Mouse (Mus musculus) urinary bladder, adult 2 months (tissue): ENCODE results near the gene Cblb. TPM values are rescaled to one million over a fixed set of nuclear protein-coding genes. Genes with fewer than 3 reads are reported as not detected.

Experiments
- DNase-seq: peaks from one replicate; pipeline ENCODE4 v3.0.0; 2022; ENCODE audit warnings: low spot score
- polyA plus RNA-seq: library from polyadenylated mRNA; depleted of rRNA; stranded (reverse); fragments of >200 nt; gene quantifications from 2 replicates; pipeline ENCODE4 v1.2.3, GENCODE M21; 2012; rRNA removed

Cblb gene
- 9.6 and 10.8 TPM in 2 replicates for polyA plus RNA-seq

DNA sequence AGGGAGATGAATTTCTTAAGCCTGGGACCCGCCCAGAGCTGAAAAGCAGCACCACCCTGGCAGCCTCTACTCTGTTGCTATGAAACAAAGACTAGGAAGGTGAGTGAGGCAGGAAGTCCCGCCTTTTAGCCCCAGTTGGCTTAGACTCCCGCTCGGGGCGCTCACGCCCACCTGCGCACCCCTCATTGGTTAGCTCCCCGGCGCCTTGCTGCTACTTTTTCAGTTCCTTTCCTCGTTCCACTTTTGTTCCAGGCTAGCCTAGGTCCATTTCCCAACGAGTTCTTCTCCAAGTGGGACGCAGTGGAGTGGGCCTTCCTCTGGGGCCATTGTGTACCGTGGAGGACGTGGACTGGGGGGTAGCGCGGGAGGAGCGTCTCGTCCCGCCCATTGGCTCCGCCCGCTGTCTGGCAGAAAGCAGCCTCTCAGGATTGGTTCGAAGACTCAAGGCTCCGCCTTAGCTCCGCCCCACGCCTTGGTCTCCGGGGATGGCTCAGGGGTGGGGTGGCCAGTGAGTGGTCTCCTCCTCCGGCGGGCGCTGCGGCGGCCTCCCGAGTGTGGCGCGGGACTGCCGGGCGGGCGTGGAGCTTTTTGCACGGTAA, at the start of gene Cblb:
TSS of gene Cblb (plus strand) at position 135 of the 599 bp plus-strand sequence.
- DNase-seq = peak; percentile 98

DNA sequence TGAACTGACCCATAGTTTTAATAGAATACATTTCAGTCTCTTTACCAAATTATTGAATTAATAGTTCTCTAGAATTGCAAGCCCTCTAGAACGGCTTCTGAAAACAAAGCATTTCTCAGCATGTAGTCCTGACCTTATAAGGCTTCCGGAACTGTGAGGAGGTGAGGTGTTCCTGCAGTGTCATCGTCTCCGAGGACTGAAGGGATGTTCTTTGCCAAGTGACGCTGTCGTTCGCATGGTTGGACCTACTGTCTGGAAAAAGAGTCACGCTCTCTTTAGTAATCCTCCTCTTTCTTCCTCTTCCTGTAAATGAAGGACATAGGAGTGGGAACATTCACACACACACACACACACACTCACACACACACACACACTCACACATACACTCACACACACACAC, 45.6 kb upstream of the Cblb start:
- DNase-seq = no peak

DNA sequence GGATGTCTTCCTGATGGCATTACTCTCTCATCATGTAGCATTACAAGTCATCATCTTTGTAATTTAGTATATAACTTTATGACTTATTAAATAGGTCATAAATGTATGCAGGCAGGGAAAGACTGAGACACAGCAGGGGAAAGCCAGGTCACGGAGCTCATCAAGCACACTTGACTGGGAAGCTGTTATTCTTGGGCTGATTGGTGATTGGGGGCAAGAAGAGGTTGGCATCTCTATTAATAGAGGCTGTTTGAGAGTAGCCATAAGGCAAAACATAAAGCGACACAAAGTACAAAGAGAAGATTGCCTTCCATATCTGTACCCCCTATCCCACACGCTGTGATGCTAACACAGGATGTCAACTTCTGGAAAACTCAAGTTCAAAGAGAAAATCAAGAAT, 44.8 kb upstream of the Cblb start:
- DNase-seq = no peak

DNA sequence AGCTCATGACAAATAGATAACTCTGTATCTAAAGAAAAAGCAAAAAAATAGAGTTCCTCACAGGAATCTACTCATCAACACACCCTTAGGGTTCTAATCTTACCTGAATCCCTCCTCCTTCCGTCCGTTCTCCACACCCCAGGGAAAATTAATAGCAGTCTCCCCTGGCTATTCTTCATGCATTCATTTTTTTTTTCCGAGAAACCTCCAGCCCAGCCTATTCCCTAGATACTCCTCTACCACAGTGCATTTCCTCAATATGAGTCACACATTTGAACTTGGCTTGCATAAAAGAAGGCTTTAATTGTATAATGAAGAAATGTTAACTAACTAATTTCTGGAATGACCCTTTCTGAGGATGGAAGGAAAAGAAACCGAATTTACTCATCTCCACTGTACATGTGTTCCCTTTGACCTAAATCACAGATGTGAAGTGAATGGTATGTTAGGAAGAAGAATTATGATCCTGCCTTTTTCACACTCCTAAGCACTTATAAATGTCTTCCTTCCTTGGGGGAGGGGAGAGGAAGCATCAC, 43.9 kb upstream of the Cblb start:
- no peak for DNase-seq

DNA sequence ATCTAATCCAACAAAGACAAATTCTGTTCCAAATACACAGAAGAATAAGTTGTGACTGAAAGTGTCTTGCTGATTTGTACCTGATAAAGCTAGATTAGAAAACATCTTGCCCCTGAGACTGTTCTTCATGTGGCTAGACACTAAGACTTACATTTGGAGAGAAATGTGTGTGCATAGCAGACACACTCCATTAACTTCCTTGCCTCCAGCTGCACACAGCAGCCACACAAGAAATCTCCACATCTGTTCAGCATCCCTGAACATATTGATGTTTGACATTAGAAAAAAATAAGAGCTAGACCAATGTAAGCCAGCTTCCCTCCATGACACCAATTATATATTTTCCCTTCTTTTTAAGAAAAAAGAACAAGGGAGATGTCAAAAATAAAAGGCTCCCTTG, 43.0 kb upstream of the Cblb start:
- no peak for DNase-seq

DNA sequence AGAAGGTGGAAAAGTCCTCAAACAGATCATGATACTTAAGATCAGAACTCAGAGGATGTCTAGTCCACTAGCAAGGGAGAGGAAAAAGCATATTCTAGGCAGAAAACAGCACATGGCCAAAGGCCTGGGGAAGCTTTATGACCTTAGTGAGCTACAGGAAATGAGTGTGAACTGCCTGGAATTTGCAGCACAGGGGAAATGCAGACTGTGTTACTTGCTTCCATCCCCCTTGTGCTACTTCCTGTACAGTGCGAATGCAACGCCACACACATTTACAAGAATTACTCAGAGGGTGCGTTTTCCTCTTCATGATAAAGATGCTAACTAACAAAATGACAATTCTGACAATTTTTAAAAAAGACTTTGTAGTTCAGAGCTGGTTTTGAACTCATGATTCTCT, 41.8 kb upstream of the Cblb start:
- DNase-seq = no peak

DNA sequence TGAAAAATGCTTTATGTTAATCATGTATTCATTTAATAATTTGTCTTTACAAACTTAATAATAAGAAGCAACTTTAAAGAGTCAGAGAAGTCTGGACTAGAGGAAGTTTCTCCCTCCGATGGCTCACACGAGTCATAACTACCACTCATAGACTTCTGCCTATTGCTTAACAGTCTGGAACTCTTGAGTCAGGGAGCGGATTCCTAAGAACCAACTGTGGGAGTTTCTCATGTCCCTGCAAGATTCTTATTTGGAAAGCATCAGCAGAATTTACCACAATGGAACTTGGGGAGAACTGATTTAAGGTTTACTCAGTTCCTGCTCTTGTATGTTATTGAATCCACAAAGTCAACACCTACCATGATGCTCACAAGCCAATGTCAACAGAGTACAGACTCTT, 31.0 kb upstream of the Cblb start:
- DNase-seq = no peak

DNA sequence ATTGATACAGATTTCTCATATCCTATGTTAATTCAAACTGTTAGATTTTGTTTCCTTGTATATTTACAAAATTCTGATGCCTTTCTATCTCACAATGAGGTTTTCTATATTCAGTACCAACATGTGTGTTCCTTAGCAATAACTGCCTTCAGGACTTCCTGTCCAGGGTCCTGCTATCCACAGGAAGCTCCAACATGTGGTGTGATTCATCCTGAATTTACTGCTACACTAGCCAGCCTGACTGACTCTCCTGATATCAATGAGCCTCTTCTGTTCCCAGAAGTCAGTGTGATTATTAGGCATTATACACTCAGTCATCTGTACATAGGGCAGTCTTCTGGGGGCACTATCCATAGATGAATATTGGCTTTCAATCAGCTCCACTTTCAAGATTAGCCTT, 30.2 kb upstream of the Cblb start:
- no peak for DNase-seq

DNA sequence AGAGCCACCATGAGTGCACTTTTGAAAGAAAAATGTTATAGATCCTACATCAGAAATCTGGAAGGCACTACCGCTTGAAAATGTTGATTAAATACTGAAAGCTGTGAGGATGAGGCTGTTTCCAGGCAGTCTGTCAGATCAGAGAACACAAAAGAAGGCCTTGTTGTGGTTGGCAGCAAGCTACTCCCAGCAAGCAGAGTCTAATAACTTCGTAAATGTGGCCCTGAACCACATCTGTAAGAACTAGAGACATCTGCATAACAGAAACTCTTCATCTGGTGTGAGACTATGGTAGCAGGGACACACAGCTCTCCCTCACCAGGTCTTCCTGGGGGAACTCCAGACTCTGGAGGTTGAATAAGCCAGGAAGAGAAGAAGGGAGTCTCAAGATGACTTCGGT, 24.0 kb upstream of the Cblb start:
- DNase-seq = no peak

DNA sequence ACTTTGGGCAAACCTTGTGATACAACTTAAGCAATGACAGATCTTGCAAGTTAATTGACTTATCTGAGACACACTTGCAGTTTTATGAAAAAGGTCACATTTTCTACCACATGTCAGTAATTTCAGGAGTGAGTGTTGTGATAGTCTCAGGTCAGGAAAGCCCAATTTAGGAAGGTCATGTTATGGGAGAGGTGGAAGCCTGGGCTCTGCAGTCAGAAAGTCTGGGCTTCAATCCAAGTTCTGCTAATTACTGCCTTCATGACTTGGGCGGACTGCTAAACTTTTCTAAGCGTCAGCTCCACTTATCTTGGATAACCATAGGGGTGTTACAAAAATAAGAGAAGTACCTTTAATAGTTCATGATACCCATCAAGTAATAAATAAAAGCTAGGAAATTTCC, 22.6 kb upstream of the Cblb start:
- no peak for DNase-seq

DNA sequence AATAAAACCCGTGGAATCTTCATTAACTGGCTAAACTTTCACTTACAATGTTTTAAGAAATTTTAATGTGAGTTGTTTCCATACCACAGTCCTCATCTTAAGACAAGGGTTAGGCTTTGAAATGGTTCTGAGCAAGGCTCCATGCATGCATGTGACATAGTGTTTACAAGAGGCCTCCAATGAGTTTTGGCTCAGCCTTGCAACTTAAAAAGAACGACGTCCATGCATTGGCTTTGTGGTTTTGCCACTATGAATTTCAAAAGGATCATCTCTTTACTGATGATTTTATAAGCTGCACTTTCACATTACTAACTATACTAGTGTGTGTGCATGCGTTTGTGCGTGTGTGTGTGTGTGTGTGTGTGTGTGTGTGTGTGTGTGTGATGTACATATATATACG, 21.6 kb upstream of the Cblb start:
- no peak for DNase-seq

DNA sequence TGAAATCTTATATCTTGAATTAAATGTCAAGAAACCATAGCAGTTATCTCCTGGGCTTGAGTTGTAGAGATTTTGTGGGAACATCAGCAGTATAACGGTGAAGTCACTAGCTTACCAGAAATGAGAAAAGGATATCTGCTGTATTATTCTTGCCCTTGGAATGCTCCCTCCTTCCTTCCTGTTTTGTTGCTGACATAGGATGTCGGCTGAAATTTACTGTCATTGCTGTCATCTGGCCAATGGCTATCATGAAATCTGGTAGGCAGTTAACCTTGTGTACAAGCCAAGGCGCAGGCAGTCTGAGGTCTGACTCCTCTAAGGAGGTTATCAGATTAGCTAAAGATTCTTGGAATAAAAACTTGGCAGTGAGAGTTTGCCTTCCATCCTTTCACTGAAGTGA, 18.0 kb upstream of the Cblb start:
- DNase-seq = no peak

DNA sequence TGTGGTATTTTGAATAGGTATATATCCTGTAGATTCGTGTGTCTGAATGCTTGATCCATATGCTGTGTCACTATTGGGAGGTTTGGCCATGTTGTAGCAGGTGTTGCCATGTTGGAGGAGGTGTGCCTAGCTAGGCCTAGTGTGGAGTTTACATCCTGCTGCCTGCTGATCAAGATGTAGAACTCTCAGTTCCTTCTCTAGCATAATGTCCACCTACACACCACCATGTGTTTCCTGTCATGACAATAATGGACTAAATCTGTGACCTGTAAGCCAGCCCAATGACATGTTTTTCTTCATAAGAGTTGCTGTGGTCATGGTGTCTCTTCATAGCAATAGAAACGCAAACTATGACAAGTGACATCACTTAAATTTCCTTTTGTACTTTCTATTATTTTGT, 17.2 kb upstream of the Cblb start:
- DNase-seq = no peak

DNA sequence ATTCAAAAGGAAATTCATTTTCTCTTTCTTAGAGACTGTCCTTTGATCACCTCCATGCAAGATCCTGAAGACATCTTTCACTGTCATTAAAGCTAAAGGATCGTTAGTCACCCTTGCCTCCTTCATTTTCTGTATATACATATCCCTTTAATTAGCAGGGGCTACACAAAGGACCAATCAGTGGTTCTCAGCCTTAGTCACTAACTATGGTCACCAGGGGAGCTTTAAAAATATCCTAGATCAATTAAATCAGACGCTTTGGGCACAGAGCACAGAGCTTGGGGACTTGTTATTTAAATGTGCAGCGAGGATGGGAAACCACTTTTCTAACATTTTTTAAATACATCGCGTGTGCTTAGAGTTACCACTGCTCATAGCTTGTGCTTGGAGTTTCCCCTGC, 7.6 kb upstream of the Cblb start:
- no peak for DNase-seq

DNA sequence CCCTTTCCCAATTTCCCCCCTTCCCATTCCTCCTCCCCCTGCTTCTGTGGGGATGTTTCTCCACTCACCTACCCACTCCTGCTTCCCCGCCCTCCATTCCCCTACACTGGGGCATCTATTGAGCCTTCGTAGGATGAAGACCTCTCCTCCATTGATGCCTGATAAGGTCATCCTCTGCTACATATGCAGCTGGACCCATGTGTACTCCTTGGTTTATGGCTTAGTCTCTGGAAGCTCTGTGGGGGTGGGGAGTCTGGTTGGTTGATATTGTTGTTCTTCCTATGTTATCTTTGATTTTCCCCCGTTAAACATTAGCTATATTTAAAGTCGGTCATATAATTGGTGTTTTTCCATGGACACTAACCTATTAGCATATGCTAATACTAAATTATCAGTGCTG, 3.7 kb upstream of the Cblb start:
- no peak for DNase-seq

DNA sequence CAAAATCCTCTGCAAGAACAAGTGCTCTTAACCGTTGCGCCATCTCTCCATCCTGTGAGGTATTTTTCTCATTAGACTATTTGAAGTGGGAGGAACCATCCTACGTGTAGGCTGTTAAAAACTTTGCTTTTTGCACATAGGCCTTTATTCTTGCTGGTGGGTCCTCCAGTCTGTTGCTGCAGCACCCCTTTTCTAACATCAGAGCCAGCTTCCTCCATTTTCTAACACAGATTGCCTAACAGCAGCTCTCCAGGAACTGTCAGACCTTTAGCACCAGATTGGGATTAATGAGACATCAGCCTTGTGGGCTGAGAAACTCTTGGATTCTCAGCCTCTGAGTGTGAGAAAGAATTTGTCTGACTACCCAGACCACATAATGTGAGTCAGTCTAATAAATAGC, 2.0 kb upstream of the Cblb start:
- no peak for DNase-seq

DNA sequence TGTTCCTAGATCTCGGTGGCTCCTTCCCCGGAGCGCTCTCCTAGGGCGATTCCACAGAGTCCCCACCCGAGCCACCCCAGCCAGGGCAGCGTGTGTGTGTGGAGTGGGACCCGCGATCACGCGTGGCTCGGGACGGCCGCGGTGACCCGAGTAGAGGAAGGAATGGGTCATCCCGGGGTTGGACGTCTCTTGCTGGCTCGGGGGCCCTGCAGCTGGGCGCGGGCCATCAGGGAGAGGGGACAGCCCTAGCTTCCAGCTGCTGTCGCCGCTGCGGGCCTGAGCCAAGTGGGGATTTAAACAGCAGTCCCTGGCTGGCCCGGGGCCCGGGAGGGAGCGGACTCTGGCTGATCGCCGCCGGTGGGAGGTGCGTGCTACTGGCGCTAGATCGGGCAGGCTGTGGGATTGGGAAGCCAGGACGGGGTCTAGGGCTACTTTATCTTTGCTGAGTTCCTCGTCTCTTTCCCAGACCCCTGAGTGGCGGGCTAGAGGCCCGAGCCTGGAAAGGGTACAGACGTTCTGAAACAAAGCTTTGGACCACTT, 757 bp downstream of the Cblb start:
- peak; percentile 85 for DNase-seq

DNA sequence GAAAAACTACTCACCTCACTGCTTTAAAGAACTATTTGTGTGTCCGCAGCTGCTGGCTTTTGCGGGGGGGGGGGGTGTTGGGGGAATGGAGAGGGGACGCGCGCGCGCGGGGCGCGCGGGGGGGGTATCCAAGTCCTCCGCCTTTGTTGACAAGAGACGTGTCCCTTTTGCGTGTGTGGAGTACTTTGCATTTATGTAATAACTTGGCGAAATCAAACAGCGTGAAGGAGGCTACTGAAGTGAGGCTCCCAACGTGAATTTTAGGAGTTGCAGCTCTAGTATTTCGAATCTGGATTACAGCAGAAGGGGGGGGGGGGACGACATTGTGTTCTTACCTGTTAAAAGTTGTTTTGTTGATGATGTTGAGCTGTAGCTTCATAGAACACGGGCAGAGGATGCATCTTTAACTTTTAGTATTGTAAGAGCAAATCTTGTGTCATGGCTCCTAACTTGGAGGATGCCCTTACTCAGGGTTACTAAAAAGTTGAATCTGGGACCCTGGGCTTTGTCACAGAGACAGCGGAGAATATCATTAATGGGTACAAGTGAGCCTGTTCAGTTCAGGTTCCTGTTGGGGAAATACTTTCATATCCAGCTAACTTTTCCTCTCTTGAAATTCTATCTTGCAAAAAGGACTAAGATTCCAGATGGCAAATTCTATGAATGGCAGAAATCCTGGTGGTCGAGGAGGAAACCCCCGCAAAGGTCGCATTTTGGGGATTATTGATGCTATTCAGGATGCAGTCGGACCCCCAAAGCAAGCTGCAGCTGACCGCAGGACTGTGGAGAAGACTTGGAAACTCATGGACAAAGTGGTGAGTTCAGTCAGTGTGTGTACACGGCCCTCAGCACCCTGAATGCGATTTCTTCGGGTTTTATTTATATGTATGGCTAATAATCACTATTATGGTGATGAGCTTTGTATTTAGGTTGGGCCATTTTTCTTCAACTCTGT, 1.6 kb downstream of the Cblb start:
- no peak for DNase-seq

DNA sequence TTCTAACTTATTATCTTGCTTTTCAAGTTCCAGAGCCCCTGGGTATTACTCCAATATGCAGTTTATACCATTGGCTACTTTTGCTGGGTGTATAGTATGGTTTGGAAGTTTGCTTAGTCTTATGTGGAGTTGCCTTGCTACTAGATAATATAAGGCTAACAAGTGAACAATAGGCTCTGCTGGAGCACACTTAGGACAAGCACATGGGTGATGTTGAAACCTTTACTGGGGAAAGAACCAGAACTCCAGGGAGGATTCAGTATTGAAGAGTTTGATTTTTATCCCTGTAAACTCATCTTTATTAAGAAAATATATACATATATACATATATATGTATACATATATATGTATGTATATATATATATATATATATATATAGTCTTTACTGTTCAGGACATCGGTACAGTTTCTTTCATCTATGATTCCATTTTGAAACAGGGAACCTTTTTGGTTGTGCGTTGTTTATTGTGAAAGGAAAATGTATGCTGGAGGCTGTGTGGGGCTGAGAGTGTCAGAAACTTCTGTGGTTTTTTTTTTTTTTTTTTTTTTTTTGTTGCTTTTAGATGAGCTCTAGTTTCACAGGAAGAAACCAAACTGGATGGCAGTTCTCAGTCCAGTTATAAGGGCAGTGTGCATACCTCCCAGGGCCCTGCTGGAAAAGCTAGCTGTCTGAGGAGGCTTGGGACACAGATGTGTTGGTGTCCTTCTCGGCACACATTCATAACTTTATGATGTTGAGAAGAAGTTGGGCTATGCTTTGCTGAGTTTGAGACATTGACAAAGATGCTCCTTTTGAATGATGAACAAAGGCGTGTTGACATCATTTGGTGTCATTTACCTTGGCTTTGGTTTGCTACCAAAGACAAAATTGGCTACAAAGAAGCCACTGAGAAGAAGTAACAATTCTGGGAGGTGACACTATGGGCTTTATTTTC, 2.6 kb downstream of the Cblb start:
- DNase-seq = no peak

DNA sequence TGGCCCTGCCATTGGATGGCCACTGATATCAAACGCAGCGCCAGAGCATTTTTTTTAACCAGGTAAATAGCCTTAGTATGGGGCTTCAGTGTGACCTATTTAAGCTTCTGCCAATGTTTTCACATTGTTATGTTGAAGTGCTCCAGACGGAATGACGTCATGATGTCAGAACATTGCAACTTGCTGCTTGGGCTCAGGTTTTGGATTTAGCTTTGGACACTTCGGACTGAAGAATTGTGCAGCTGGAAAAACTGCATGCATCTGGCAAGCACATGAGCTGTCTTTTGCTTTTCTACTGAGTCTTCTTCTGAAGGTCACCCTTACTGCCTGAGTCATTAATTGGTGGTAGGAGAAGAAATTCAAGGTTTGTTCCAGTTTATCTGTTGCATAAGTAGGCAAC, 3.3 kb downstream of the Cblb start:
- no peak for DNase-seq

DNA sequence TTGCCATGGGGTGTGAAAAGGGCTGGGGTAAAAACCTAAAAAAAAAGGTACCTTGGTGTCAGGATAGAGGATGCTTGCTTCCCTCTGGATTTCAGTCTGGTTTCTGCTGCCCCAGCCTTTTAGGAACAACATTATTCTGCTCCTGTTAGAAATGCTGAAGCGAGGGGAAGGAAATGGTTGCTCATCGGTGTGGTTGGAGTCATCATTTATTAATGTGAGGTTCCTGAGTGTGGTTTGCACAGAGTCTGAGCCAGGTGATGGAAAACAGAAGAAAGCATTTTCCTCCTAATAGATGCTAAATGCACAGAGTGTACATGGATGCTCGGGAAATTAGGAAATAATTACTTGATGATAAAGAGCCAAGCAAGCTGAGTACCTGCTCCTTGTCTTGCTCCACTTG, 5.3 kb downstream of the Cblb start:
- no peak for DNase-seq

DNA sequence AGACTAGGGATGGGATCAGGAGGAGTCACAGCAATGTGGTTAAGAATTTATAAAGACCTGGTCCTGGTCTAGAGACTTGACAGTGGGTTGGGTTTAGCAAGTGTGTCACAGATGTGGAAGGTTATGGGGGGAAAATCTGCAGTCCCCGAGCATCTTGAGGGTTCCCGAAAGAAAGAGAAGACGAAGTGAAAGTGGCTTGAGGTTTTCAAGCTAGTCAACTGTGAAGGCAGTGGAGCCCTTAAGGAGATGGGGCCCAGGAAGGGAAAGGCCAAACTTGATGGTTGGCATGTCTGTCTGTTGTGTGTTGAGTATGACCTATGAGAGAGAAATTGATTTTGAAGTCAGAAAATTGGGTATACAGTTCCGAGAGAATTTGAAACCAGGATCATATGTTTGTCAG, 7.3 kb downstream of the Cblb start:
- no peak for DNase-seq
